Mouse (Mus musculus): ENCODE results near the gene Olfm2. TPM values are rescaled to one million over a fixed set of nuclear protein-coding genes. Genes with fewer than 3 reads are reported as not detected.

The Olfm2 gene
- polyA plus RNA-seq, 1 experiment, result 4.4 TPM

- no peaks in the 10 kb centered on the region for H3K9me3 ChIP-seq (replicated peaks; ENCODE audit: control insufficient read depth, insufficient read depth, low read length, poor library complexity, severe bottlenecking)
- TF ChIP-seq POLR2A (IDR thresholded peaks at IDR 0.05; ENCODE audit: insufficient read depth, low read length), result no peak
- TF ChIP-seq EP300 (IDR thresholded peaks at IDR 0.05; ENCODE audit: insufficient read depth, low read depth, low read length), result no peak
- TF ChIP-seq CTCF (IDR thresholded peaks at IDR 0.05; ENCODE audit: low read depth, low read length), result no peak
- H3K4me3 ChIP-seq (ENCODE audit: low read depth, low read length), result no peak overlapping the region
These were observed 12.7 kb upstream of the Olfm2 start for GRCm38 (mm10) chr9:20758896-20759295.

DNA sequence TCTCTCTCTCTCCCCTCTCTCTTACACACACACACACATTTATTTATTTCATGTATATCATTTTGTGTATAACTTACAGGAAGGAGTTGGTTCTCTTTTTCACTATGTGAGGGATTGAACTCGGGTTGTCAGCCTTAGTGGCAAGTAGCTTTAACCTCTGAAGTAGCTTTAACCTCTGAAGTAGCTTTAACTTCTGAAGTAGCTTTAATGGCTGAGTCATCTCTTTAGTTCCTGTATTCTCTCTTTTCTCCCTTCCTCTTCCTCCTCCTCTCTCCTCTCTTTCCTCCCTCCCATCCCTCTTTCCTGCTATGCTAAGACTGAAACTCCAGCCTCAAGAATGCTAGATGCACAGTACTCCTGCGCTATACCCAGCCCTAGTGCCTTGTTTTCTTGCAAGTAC, 12.1 kb upstream of the Olfm2 start:
- no peak for TF ChIP-seq CTCF (IDR thresholded peaks at IDR 0.05; ENCODE audit: low read depth, low read length)
- no peak for TF ChIP-seq EP300 (IDR thresholded peaks at IDR 0.05; ENCODE audit: insufficient read depth, low read depth, low read length)
- no peak for TF ChIP-seq POLR2A (IDR thresholded peaks at IDR 0.05; ENCODE audit: insufficient read depth, low read length)
- Histone ChIP-seq H3K9ac (ENCODE audit: low read depth, poor library complexity, severe bottlenecking) (no peak overlapping the region), H3K27ac (ENCODE audit: insufficient read depth, low read length) (no peak overlapping the region), H3K4me1 (ENCODE audit: control insufficient read depth, insufficient read depth, low read length) (no peaks in the 10 kb centered on the region), H3K9me3 (replicated peaks; ENCODE audit: control insufficient read depth, insufficient read depth, low read length, poor library complexity, severe bottlenecking) (no peaks in the 10 kb centered on the region), H3K4me3 (ENCODE audit: low read depth, low read length) (no peak overlapping the region), H3K36me3 (ENCODE audit: control insufficient read depth, insufficient read depth, low read length, poor library complexity, severe bottlenecking) (no peaks in the 10 kb centered on the region), H3K27me3 (ENCODE audit: control insufficient read depth, insufficient read depth, low read length, poor library complexity, severe bottlenecking) (no peaks in the 10 kb centered on the region)

More at GRCm38 (mm10) chr9:20758896-20759295, 12.7 kb upstream of the Olfm2 start:
- H3K36me3 ChIP-seq (ENCODE audit: control insufficient read depth, insufficient read depth, low read length, poor library complexity, severe bottlenecking), result no peaks in the 10 kb centered on the region
- H3K9ac ChIP-seq (ENCODE audit: low read depth, poor library complexity, severe bottlenecking), result no peak overlapping the region
- no peak overlapping the region for H3K27ac ChIP-seq (ENCODE audit: insufficient read depth, low read length)
- no peaks in the 10 kb centered on the region for H3K4me1 ChIP-seq (ENCODE audit: control insufficient read depth, insufficient read depth, low read length)
- no peaks in the 10 kb centered on the region for H3K27me3 ChIP-seq (ENCODE audit: control insufficient read depth, insufficient read depth, low read length, poor library complexity, severe bottlenecking)

GRCm38 (mm10) chr9:20757087-20757955, 11.2 kb upstream of the Olfm2 start:
- H3K27me3 ChIP-seq (ENCODE audit: control insufficient read depth, insufficient read depth, low read length, poor library complexity, severe bottlenecking), result no peaks in the 10 kb centered on the region
- no peak overlapping the region for H3K4me3 ChIP-seq (ENCODE audit: low read depth, low read length)
- no peak overlapping the region for H3K9ac ChIP-seq (ENCODE audit: low read depth, poor library complexity, severe bottlenecking)
- no peaks in the 10 kb centered on the region for H3K9me3 ChIP-seq (replicated peaks; ENCODE audit: control insufficient read depth, insufficient read depth, low read length, poor library complexity, severe bottlenecking)
- no peaks in the 10 kb centered on the region for H3K36me3 ChIP-seq (ENCODE audit: control insufficient read depth, insufficient read depth, low read length, poor library complexity, severe bottlenecking)
- TF ChIP-seq POLR2A (IDR thresholded peaks at IDR 0.05; ENCODE audit: insufficient read depth, low read length), result no peak
- TF ChIP-seq CTCF (IDR thresholded peaks at IDR 0.05; ENCODE audit: low read depth, low read length), result no peak
- no peak for TF ChIP-seq EP300 (IDR thresholded peaks at IDR 0.05; ENCODE audit: insufficient read depth, low read depth, low read length)
- H3K4me1 ChIP-seq (ENCODE audit: control insufficient read depth, insufficient read depth, low read length), result no peaks in the 10 kb centered on the region
- no peak overlapping the region for H3K27ac ChIP-seq (ENCODE audit: insufficient read depth, low read length)

DNA sequence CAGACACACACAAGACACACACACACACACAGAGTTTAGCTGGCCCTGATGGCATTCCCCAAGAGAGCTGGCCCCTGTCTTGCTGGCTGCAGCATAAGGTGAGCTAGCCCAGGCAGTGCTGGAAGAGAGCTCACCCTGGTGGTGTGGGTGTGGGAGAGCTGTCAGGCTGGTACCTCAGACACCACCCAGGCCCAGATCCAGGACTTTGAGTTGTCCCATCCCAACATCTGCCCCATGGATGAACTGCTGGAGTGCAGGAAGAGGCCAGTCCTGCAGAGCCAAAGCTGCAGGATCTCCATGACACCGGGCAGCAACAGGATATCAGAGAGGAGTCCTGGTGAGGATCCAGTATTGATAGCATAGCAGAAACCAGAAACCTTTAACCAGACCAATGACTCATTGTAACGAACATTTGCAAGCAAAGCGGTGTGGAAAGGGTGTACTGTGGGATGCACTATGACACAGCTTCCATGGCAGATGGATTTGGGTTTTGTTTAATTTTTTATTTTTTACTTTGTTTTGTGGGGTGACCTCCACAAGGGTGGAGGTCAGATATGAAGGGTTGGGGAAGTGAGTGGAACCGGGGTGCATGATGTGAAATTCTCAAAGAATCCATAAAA, 10.0 kb upstream of the Olfm2 start:
- H3K9me3 ChIP-seq (replicated peaks; ENCODE audit: control insufficient read depth, insufficient read depth, low read length, poor library complexity, severe bottlenecking), result no peaks in the 10 kb centered on the region
- H3K36me3 ChIP-seq (ENCODE audit: control insufficient read depth, insufficient read depth, low read length, poor library complexity, severe bottlenecking), result no peaks in the 10 kb centered on the region
- no peak overlapping the region for H3K4me3 ChIP-seq (ENCODE audit: low read depth, low read length)
- TF ChIP-seq EP300 (IDR thresholded peaks at IDR 0.05; ENCODE audit: insufficient read depth, low read depth, low read length) (no peak), POLR2A (IDR thresholded peaks at IDR 0.05; ENCODE audit: insufficient read depth, low read length) (no peak)
- H3K9ac ChIP-seq (ENCODE audit: low read depth, poor library complexity, severe bottlenecking), result no peak overlapping the region
- H3K27ac ChIP-seq (ENCODE audit: insufficient read depth, low read length), result no peak overlapping the region
- H3K4me1 ChIP-seq (ENCODE audit: control insufficient read depth, insufficient read depth, low read length), result no peaks in the 10 kb centered on the region
- H3K27me3 ChIP-seq (ENCODE audit: control insufficient read depth, insufficient read depth, low read length, poor library complexity, severe bottlenecking), result no peaks in the 10 kb centered on the region

DNA sequence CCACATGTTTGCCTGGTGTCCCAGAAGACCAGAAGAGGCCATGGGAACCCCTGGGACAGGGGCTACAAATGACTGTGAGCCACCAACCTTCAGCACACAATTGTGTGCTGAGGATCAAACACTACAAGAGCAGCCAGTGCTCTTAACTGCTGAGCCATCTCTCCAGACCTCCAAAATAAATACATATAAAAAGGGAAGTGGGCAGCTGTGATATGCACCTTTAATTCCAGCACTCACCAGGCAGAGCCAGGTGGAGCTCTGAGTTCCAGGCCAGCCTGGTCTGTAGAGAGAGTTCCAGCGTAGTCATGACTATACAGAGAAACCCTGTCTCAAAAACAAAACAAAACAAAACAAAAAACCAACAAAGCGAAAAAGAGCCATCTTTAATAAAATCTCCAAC, 8.2 kb upstream of the Olfm2 start:
- H3K9me3 ChIP-seq (replicated peaks; ENCODE audit: control insufficient read depth, insufficient read depth, low read length, poor library complexity, severe bottlenecking), result no peaks in the 10 kb centered on the region
- TF ChIP-seq POLR2A (IDR thresholded peaks at IDR 0.05; ENCODE audit: insufficient read depth, low read length), result no peak
- no peak for TF ChIP-seq CTCF (IDR thresholded peaks at IDR 0.05; ENCODE audit: low read depth, low read length)
- TF ChIP-seq EP300 (IDR thresholded peaks at IDR 0.05; ENCODE audit: insufficient read depth, low read depth, low read length), result no peak
- H3K9ac ChIP-seq (ENCODE audit: low read depth, poor library complexity, severe bottlenecking), result no peak overlapping the region
- H3K4me1 ChIP-seq (ENCODE audit: control insufficient read depth, insufficient read depth, low read length), result no peaks in the 10 kb centered on the region
- no peak overlapping the region for H3K4me3 ChIP-seq (ENCODE audit: low read depth, low read length)
- no peaks in the 10 kb centered on the region for H3K36me3 ChIP-seq (ENCODE audit: control insufficient read depth, insufficient read depth, low read length, poor library complexity, severe bottlenecking)
- no peaks in the 10 kb centered on the region for H3K27me3 ChIP-seq (ENCODE audit: control insufficient read depth, insufficient read depth, low read length, poor library complexity, severe bottlenecking)
- no peak overlapping the region for H3K27ac ChIP-seq (ENCODE audit: insufficient read depth, low read length)

- Histone ChIP-seq H3K9ac (ENCODE audit: low read depth, poor library complexity, severe bottlenecking) (no peak overlapping the region), H3K36me3 (ENCODE audit: control insufficient read depth, insufficient read depth, low read length, poor library complexity, severe bottlenecking) (no peaks in the 10 kb centered on the region), H3K27ac (ENCODE audit: insufficient read depth, low read length) (no peak overlapping the region), H3K9me3 (replicated peaks; ENCODE audit: control insufficient read depth, insufficient read depth, low read length, poor library complexity, severe bottlenecking) (no peaks in the 10 kb centered on the region), H3K4me3 (ENCODE audit: low read depth, low read length) (no peak overlapping the region), H3K27me3 (ENCODE audit: control insufficient read depth, insufficient read depth, low read length, poor library complexity, severe bottlenecking) (no peaks in the 10 kb centered on the region), H3K4me1 (ENCODE audit: control insufficient read depth, insufficient read depth, low read length) (peaks cover 7% of the 10 kb centered on the region)
- no peak for TF ChIP-seq CTCF (IDR thresholded peaks at IDR 0.05; ENCODE audit: low read depth, low read length)
These were observed 5.4 kb upstream of the Olfm2 start for GRCm38 (mm10) chr9:20751477-20752029.
